Mouse (Mus musculus): ENCODE measurements around the gene Aph1c.

DNA sequence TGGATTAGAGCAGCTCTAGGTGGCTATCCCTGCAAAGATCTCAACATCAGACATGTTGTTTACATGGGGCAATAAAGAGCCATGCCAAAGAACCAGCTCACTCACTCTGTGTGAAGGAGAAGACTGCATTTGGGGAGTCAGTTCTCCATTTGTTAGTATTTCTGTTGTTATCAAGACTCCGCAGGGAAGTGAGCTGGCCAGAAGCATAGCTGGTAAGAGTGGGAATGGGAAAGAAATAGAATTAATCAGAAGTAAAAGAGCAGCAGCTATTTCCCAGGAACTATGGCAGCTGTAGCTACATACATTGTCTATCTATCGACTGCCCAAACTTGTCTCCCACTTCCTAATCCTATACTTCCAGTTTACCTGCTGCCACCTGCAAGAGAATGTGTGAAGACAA lies 46.2 kb upstream of the Aph1c start:
- no peak for TF ChIP-seq CTCF (conservative IDR thresholded peaks at IDR 0.05; ENCODE audit: low read length)
- TF ChIP-seq NANOG (IDR thresholded peaks at IDR 0.05; ENCODE audit: borderline replicate concordance, low read length): no peak
- no peak for TF ChIP-seq POU5F1 (IDR thresholded peaks at IDR 0.05; ENCODE audit: borderline replicate concordance, low read length)
